Mouse (Mus musculus) neural tube, embryonic 13.5 days (tissue): ENCODE data around the gene Gm3486. TPM values are rescaled to one million over a fixed set of nuclear protein-coding genes. Genes with fewer than 3 reads are reported as not detected.
"Not testable (repeated sequence)": the region's sequence is repeated elsewhere in the genome, so short reads cannot be mapped to it uniquely, and the experiment has no call there.

Experiments used
- ATAC-seq: fragments of 200-750 bp; cut with Nextera tagmentation; 2 replicates; pipeline ENCODE4 v1.8.0; 2017; ENCODE audit warnings: low read depth, mild to moderate bottlenecking, moderate TSS enrichment, moderate library complexity
- H3K27ac ChIP-seq: fragments of 300-500 bp; sonication (generic); replicated peaks from 2 replicates; pipeline ENCODE4 v1.5.1; 2015; ENCODE audit warnings: moderate library complexity, mild to moderate bottlenecking, inconsistent platforms
- H3K27me3 ChIP-seq: fragments of 300-500 bp; sonication (generic); 2 replicates; pipeline ENCODE4 v1.6.1; 2015; ENCODE audit warnings: mild to moderate bottlenecking, inconsistent platforms
- H3K36me3 ChIP-seq: fragments of 300-500 bp; sonication (generic); 2 replicates; pipeline ENCODE4 v1.6.1; 2015; ENCODE audit warnings: mild to moderate bottlenecking, inconsistent platforms
- H3K4me1 ChIP-seq: fragments of 300-500 bp; sonication (generic); replicated peaks from 2 replicates; pipeline ENCODE4 v1.6.1; 2015; ENCODE audit warnings: inconsistent platforms
- H3K4me2 ChIP-seq: fragments of 300-500 bp; sonication (generic); 2 replicates; pipeline ENCODE4 v1.6.1; 2015; ENCODE audit warnings: inconsistent platforms, mild to moderate bottlenecking, moderate library complexity
- H3K4me3 ChIP-seq: fragments of 300-500 bp; sonication (generic); 2 replicates; pipeline ENCODE4 v1.5.1; 2015; ENCODE audit warnings: mild to moderate bottlenecking, inconsistent platforms
- H3K9ac ChIP-seq: fragments of 300-500 bp; sonication (generic); 2 replicates; pipeline ENCODE4 v1.6.1; 2015; ENCODE audit warnings: moderate library complexity, mild to moderate bottlenecking, inconsistent platforms
- H3K9me3 ChIP-seq: fragments of 300-500 bp; sonication (generic); 2 replicates; pipeline ENCODE4 v1.6.1; 2016; ENCODE audit warnings: inconsistent platforms
- WGBS: fragments of 180-500 bp; shearing (Covaris S2); methylation state at CpG from one replicate; pipeline ENCODE4 v1.1.7; 2015; 5-methylcytosine and 5-hydroxymethylcytosine counted together
- polyA plus RNA-seq: library from polyadenylated mRNA; unstranded; fragments of >200 nt; fragmentation: Nextera tagmentation; extraction: Ambion mirVana; gene quantifications from 2 replicates; pipeline ENCODE4 v1.2.1, GENCODE M21; 2015

Gene Gm3486
- not detected in 2 replicates for polyA plus RNA-seq

DNA sequence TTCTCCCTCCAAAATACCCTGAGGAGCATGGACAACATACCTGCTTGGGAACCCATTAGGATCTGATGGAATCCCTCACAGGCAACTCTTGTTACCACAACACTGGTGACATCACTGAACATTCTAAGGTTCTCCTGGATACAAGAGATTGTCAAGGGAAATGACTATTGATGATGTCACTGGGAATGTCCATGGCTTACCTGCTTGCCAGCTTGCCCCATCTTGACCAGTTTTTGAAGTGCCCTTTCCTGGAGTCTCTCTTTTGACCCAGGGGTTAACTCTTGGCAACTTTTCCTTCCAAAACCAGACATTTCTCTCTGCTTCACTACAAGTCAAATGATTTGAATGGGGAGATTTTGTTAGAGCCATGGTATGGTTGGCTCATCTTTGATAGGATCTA is at the start of gene Gm3486:
Gene Gm3486 (minus strand): TSS at position 101 of the 400 bp plus-strand sequence.
- not testable (repeated sequence) for H3K27me3 ChIP-seq, H3K36me3 ChIP-seq, H3K9me3 ChIP-seq, ATAC-seq, H3K4me3 ChIP-seq, H3K27ac ChIP-seq, H3K4me1 ChIP-seq, H3K4me2 ChIP-seq, H3K9ac ChIP-seq

DNA sequence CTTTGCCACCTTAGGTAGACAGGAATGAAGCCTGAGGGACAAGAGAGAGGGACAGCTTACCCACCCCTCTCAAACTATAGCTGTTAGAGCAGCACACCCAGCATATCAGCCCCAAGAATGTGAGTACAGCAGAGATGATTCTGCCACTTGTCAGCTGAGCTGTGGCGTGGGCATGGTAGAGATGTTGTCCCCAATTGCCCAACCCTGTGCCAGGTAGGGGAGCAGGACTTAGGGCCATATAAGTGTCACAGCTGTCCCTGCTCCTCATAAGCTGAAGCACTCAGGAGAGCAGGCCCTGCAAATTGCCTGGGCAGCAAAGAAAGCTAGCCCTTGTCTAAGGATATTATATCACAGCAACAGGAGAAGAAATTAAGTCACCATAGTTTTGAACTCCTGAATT is 35.4 kb upstream of the Gm3486 start:
- not testable (repeated sequence) for H3K4me2 ChIP-seq, H3K27me3 ChIP-seq, H3K36me3 ChIP-seq, H3K4me3 ChIP-seq, H3K9ac ChIP-seq, H3K9me3 ChIP-seq, H3K27ac ChIP-seq, H3K4me1 ChIP-seq, ATAC-seq
- 91% methylated on average over 1 of the region's 1 CpGs for WGBS

DNA sequence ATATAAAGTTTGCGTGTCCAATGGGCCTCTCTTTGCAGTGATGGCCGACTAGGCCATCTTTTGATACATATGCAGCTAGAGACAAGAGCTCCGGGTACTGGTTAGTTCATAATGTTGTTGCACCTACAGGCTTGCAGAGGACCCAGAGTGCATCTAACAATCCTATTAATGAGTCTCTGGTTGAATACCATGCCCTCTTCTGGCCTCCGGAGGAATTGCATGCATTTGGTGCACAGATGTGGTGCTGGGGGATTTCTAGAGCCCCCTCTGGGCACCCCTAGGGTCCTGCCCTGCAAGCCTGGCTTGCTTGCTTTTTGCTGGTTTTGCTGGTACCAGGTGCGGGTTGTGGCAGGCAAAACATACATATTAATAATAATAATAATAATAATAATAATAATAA is 31.4 kb upstream of the Gm3486 start:
- H3K36me3 ChIP-seq, H3K9me3 ChIP-seq, H3K4me1 ChIP-seq, H3K4me2 ChIP-seq, ATAC-seq, H3K4me3 ChIP-seq, H3K9ac ChIP-seq, H3K27me3 ChIP-seq, H3K27ac ChIP-seq: not testable (repeated sequence)
- WGBS: 73% methylated on average over 5 of the region's 5 CpGs

DNA sequence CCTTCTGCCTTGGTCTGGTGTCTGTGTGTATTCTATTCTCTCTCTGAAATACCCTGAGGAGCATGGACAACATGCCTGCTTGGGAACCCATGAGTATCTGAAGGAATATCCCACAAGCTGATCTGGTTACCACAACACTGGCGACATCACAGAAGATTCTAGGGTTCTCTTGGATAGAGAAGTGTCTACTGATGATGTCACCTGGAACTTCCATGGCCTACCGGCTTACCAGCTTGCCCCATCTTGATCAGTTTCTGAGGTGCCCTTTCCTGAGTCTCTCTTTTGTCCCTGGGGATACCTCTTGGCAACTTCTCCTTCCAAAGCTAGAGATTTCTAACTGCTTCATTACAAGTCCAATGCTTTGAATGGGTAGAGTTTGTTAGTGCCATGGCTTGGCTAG is 35.9 kb downstream of the Gm3486 start, which contains the start of gene Gm7954:
Gene Gm7954 (minus strand): TSS at position 101 of the 400 bp plus-strand sequence.
- not testable (repeated sequence) for H3K4me3 ChIP-seq, H3K27me3 ChIP-seq, H3K9ac ChIP-seq, H3K4me1 ChIP-seq, ATAC-seq, H3K4me2 ChIP-seq, H3K9me3 ChIP-seq, H3K36me3 ChIP-seq, H3K27ac ChIP-seq
- WGBS: no CpG with 5 or more reads among the region's 2 CpGs

Other genes with a start within 250 kb of the Gm3486 start
- 0.11 TPM in 1 of 2 replicates, not detected in the other for gene Gm2832, start 210.7 kb downstream of the Gm3486 start, polyA plus RNA-seq
- not detected in 2 replicates for gene Gm5798, start 140.9 kb downstream of the Gm3486 start, polyA plus RNA-seq
- gene Gm7945, start 103.1 kb downstream of the Gm3486 start, polyA plus RNA-seq: not detected in 2 replicates
- gene Gm6482, start 81.2 kb downstream of the Gm3486 start, polyA plus RNA-seq: not detected in 2 replicates
- not detected in 2 replicates for gene Gm7954, start 36.0 kb downstream of the Gm3486 start, polyA plus RNA-seq
- not detected in 2 replicates for gene Gm7970, start 66.1 kb upstream of the Gm3486 start, polyA plus RNA-seq
- gene 1700049E17Rik2, start 83.7 kb upstream of the Gm3486 start, polyA plus RNA-seq: not detected in 2 replicates
- gene Gm3072, start 135.1 kb upstream of the Gm3486 start, polyA plus RNA-seq: not detected in 2 replicates
- gene Gm3676, start 157.0 kb upstream of the Gm3486 start, polyA plus RNA-seq: not detected in 2 replicates
- gene Gm8068, start 212.4 kb upstream of the Gm3486 start, polyA plus RNA-seq: not detected in 2 replicates